Mouse (Mus musculus) kidney, embryonic 14.5 days (tissue): ENCODE results near the gene Tnfsf13. TPM values are rescaled to one million over a fixed set of nuclear protein-coding genes. Genes with fewer than 3 reads are reported as not detected.

Experiments
- ATAC-seq: fragments of 200-750 bp; cut with Nextera tagmentation; 2 replicates; pipeline ENCODE4 v1.8.0; 2017; ENCODE audit warnings: moderate number of reproducible peaks, mild to moderate bottlenecking, moderate TSS enrichment, moderate library complexity; ENCODE audit not compliant: low FRiP score, low TSS enrichment
- H3K27ac ChIP-seq: fragments of 300-500 bp; sonication (generic); 2 replicates; pipeline ENCODE4 v1.5.1; 2014; ENCODE audit warnings: low read depth, mild to moderate bottlenecking, low read length, moderate library complexity, mixed read lengths
- H3K27me3 ChIP-seq: fragments of 300-500 bp; sonication (generic); 2 replicates; pipeline ENCODE4 v1.6.1; 2014; ENCODE audit warnings: mild to moderate bottlenecking, low read length; ENCODE audit not compliant: control insufficient read depth, insufficient read depth
- H3K36me3 ChIP-seq: fragments of 300-500 bp; sonication (generic); 2 replicates; pipeline ENCODE4 v1.6.1; 2014; ENCODE audit warnings: low read length, mixed read lengths; ENCODE audit not compliant: control insufficient read depth, insufficient read depth
- H3K4me1 ChIP-seq: fragments of 300-500 bp; sonication (generic); 2 replicates; pipeline ENCODE4 v1.6.1; 2014; ENCODE audit warnings: low read length, mixed read lengths; ENCODE audit not compliant: control insufficient read depth, insufficient read depth
- H3K4me2 ChIP-seq: fragments of 300-500 bp; sonication (generic); replicated peaks from 2 replicates; pipeline ENCODE4 v1.6.1; 2014; ENCODE audit warnings: low read depth, mild to moderate bottlenecking, low read length
- H3K4me3 ChIP-seq: fragments of 300-500 bp; sonication (generic); 2 replicates; pipeline ENCODE4 v1.5.1; 2014; ENCODE audit warnings: mild to moderate bottlenecking, low read length
- H3K9ac ChIP-seq: fragments of 300-500 bp; sonication (generic); 2 replicates; pipeline ENCODE4 v1.6.1; 2014; ENCODE audit warnings: low read depth, mild to moderate bottlenecking, low read length, moderate library complexity
- H3K9me3 ChIP-seq: fragments of 300-500 bp; sonication (generic); 2 replicates; pipeline ENCODE4 v1.6.1; 2016; ENCODE audit warnings: low read length; ENCODE audit not compliant: control insufficient read depth
- WGBS: fragments of 180-500 bp; shearing (Covaris S2); extraction: QIAGEN DNeasy Blood & Tissue Kit; methylation state at CpG from one replicate; pipeline ENCODE4 v1.1.7; 2014; 5-methylcytosine and 5-hydroxymethylcytosine counted together
- microRNA counts: library from miRNA; unstranded; fragments of <30 nt; microRNA quantifications from one replicate; lab custom pipeline; 2017
- microRNA-seq: library from miRNA; unstranded; fragments of <30 nt; microRNA quantifications from one replicate; pipeline ENCODE4, GENCODE M21; 2016
- polyA plus RNA-seq: library from polyadenylated mRNA; unstranded; fragments of >200 nt; fragmentation: Nextera tagmentation; extraction: Ambion mirVana; gene quantifications from 2 replicates; pipeline ENCODE4 v1.2.1, GENCODE M21; 2014

The Tnfsf13 gene
- polyA plus RNA-seq, 1 experiment from 2014 or later: 0.34 TPM

- 15% methylated on average over 34 of the region's 34 CpGs for WGBS
- H3K9ac ChIP-seq: no peak within 1 kb of the TSS
- no peaks in the 10 kb centered on the region for H3K9me3 ChIP-seq
- H3K4me3 ChIP-seq: no peak within 1 kb of the TSS
- no peaks in the 10 kb centered on the region for H3K27me3 ChIP-seq
- H3K36me3 ChIP-seq: peaks cover 69% of the 10 kb centered on the region
- H3K4me1 ChIP-seq: peaks cover 5% of the 10 kb centered on the region; the same call in 1 of the 2 replicates
- peak; percentile 85 for ATAC-seq
- H3K27ac ChIP-seq: peak within 1 kb of the TSS; percentile 6; the same call in 1 of the 2 replicates
- no peak within 1 kb of the TSS for H3K4me2 ChIP-seq
Measured at GRCm38 (mm10) chr11:69655264-69656064, 30.1 kb downstream of the Tnfsf13 start, which contains the start of gene Sox15. Gene Sox15 (plus strand): TSS chr11:69655314.

GRCm38 (mm10) chr11:69654760-69655159 is 30.8 kb downstream of the Tnfsf13 start:
- H3K27ac ChIP-seq: peak overlapping the region; percentile 6; the same call in 1 of the 2 replicates
- no peak for ATAC-seq
- H3K4me3 ChIP-seq: no peak overlapping the region
- peaks cover 76% of the 10 kb centered on the region for H3K36me3 ChIP-seq
- no peak overlapping the region for H3K4me2 ChIP-seq
- 35% methylated on average over 9 of the region's 9 CpGs for WGBS
- peaks cover 5% of the 10 kb centered on the region; the same call in 1 of the 2 replicates for H3K4me1 ChIP-seq
- H3K9me3 ChIP-seq: no peaks in the 10 kb centered on the region
- no peak overlapping the region for H3K9ac ChIP-seq
- no peaks in the 10 kb centered on the region for H3K27me3 ChIP-seq

GRCm38 (mm10) chr11:69653399-69653798 is 32.2 kb downstream of the Tnfsf13 start:
- Histone ChIP-seq H3K36me3 (peaks cover 80% of the 10 kb centered on the region), H3K27me3 (no peaks in the 10 kb centered on the region), H3K9me3 (no peaks in the 10 kb centered on the region), H3K4me3 (no peak overlapping the region), H3K4me2 (no peak overlapping the region), H3K4me1 (peaks cover 5% of the 10 kb centered on the region; the same call in 1 of the 2 replicates), H3K9ac (no peak overlapping the region), H3K27ac (peak overlapping the region; percentile 51)
- ATAC-seq: no peak
- 71% methylated on average over 5 of the region's 5 CpGs for WGBS

GRCm38 (mm10) chr11:69645860-69646259 is 39.7 kb downstream of the Tnfsf13 start:
- Histone ChIP-seq H3K9me3 (no peaks in the 10 kb centered on the region), H3K4me2 (no peak overlapping the region), H3K4me3 (no peak overlapping the region), H3K27me3 (no peaks in the 10 kb centered on the region), H3K36me3 (peaks cover 90% of the 10 kb centered on the region), H3K27ac (no peak overlapping the region), H3K4me1 (no peaks in the 10 kb centered on the region), H3K9ac (no peak overlapping the region)
- ATAC-seq: no peak
- WGBS: 92% methylated on average over 5 of the region's 5 CpGs

GRCm38 (mm10) chr11:69635471-69635870 is 50.1 kb downstream of the Tnfsf13 start:
- Histone ChIP-seq H3K27ac (no peak overlapping the region), H3K36me3 (peaks cover 33% of the 10 kb centered on the region), H3K4me2 (peak overlapping the region; percentile 4; the same call in 1 of the 2 replicates), H3K9me3 (no peaks in the 10 kb centered on the region), H3K27me3 (no peaks in the 10 kb centered on the region), H3K4me1 (peaks cover 21% of the 10 kb centered on the region), H3K9ac (0 out of 2 replicates have a peak overlapping the region, but pooled peaks have one; percentile 42), H3K4me3 (no peak overlapping the region)
- 78% methylated on average over 3 of the region's 3 CpGs for WGBS
- no peak for ATAC-seq

- under 1% methylated on average over 35 of the region's 50 CpGs for WGBS
- ATAC-seq: peak; percentile 68
- Histone ChIP-seq H3K27me3 (no peaks in the 10 kb centered on the region), H3K4me2 (peak overlapping the region; percentile 64), H3K9me3 (no peaks in the 10 kb centered on the region), H3K4me3 (peak overlapping the region; percentile 96), H3K27ac (peak overlapping the region; percentile 97), H3K36me3 (peaks cover 16% of the 10 kb centered on the region; the same call in 1 of the 2 replicates), H3K9ac (peak overlapping the region; percentile 97), H3K4me1 (peaks cover 21% of the 10 kb centered on the region)
Measured at GRCm38 (mm10) chr11:69633128-69633866, 52.3 kb downstream of the Tnfsf13 start.

MicroRNAs encoded within 50 kb of the gene (microRNA counts, 519-probe panel; counts per million panel counts)
- microRNA mmu-miR-1934 (lab: Ali Mortazavi, UCI): not detected
- 3,578 counts per million, percentile 16 among the panel's probes with 10 or more counts for microRNA mmu-miR-467f (lab: Ali Mortazavi, UCI)

Small RNA genes lying within 50 kb of the gene (microRNA-seq; reads per million reads assigned to microRNA genes)
- gene Mir1934 (5.5 reads per million, percentile 20 among the genes with 10 or more reads in this experiment), gene Mir467f (not detected)

Other genes starting within 250 kb of the Tnfsf13 start
- gene Dnah2, start 136.7 kb downstream of the Tnfsf13 start, polyA plus RNA-seq: 0.87 and 1.5 TPM in 2 replicates
- gene Efnb3, start 125.6 kb downstream of the Tnfsf13 start, polyA plus RNA-seq: 3.9 and 9.0 TPM in 2 replicates
- 26.9 and 31.9 TPM in 2 replicates for gene Wrap53, start 105.5 kb downstream of the Tnfsf13 start, polyA plus RNA-seq
- 214 and 219 TPM in 2 replicates for gene Trp53, start 105.4 kb downstream of the Tnfsf13 start, polyA plus RNA-seq
- 7.6 and 11.4 TPM in 2 replicates for gene Atp1b2, start 79.8 kb downstream of the Tnfsf13 start, polyA plus RNA-seq
- not detected in 2 replicates for gene Shbg, start 67.9 kb downstream of the Tnfsf13 start, polyA plus RNA-seq
- 16.9 and 22.6 TPM in 2 replicates for gene Sat2, start 63.8 kb downstream of the Tnfsf13 start, polyA plus RNA-seq
- 30.7 and 33.3 TPM in 2 replicates for gene Fxr2, start 52.8 kb downstream of the Tnfsf13 start, polyA plus RNA-seq
- gene Sox15, start 30.5 kb downstream of the Tnfsf13 start, polyA plus RNA-seq: 0.51 TPM in 1 of 2 replicates, not detected in the other
- gene Mpdu1, start 23.1 kb downstream of the Tnfsf13 start, polyA plus RNA-seq: 42.3 and 71.8 TPM in 2 replicates
- gene Cd68, start 19.6 kb downstream of the Tnfsf13 start, polyA plus RNA-seq: 8.5 and 10.5 TPM in 2 replicates
- gene Eif4a1, start 13.4 kb downstream of the Tnfsf13 start, polyA plus RNA-seq: 729 and 1,177 TPM in 2 replicates
- 95.2 and 102 TPM in 2 replicates for gene Senp3, start 3.7 kb downstream of the Tnfsf13 start, polyA plus RNA-seq
- 6.9 and 8.6 TPM in 2 replicates for gene Tnfsf12, start 10.1 kb upstream of the Tnfsf13 start, polyA plus RNA-seq
- gene Tnfsfm13, start 10.3 kb upstream of the Tnfsf13 start, polyA plus RNA-seq: 4.6 and 4.9 TPM in 2 replicates
- 30.2 and 58.4 TPM in 2 replicates for gene Polr2a, start 72.9 kb upstream of the Tnfsf13 start, polyA plus RNA-seq
- gene Slc35g3, start 76.2 kb upstream of the Tnfsf13 start, polyA plus RNA-seq: 0.23 and 0.36 TPM in 2 replicates
- gene Zbtb4, start 80.1 kb upstream of the Tnfsf13 start, polyA plus RNA-seq: 2.0 and 2.2 TPM in 2 replicates
- gene Chrnb1, start 110.2 kb upstream of the Tnfsf13 start, polyA plus RNA-seq: 4.6 and 6.5 TPM in 2 replicates
- gene Fgf11, start 116.1 kb upstream of the Tnfsf13 start, polyA plus RNA-seq: 1.7 and 1.9 TPM in 2 replicates
- gene Tmem102, start 119.8 kb upstream of the Tnfsf13 start, polyA plus RNA-seq: 6.4 and 7.7 TPM in 2 replicates
- gene Gm39566, start 129.5 kb upstream of the Tnfsf13 start, polyA plus RNA-seq: not detected in 2 replicates
- gene Spem2, start 132.7 kb upstream of the Tnfsf13 start, polyA plus RNA-seq: not detected in 2 replicates
- 0.27 TPM in 1 of 2 replicates, not detected in the other for gene Spem1, start 136.4 kb upstream of the Tnfsf13 start, polyA plus RNA-seq
- 7.8 and 8.5 TPM in 2 replicates for gene Nlgn2, start 152.0 kb upstream of the Tnfsf13 start, polyA plus RNA-seq
- gene Tmem256, start 152.7 kb upstream of the Tnfsf13 start, polyA plus RNA-seq: 354 and 512 TPM in 2 replicates
- 84.3 and 105 TPM in 2 replicates for gene Plscr3, start 160.6 kb upstream of the Tnfsf13 start, polyA plus RNA-seq
- gene Tnk1, start 172.9 kb upstream of the Tnfsf13 start, polyA plus RNA-seq: 2.3 and 4.9 TPM in 2 replicates
- not detected in 2 replicates for gene Tmem95, start 192.2 kb upstream of the Tnfsf13 start, polyA plus RNA-seq
- gene Kctd11, start 195.6 kb upstream of the Tnfsf13 start, polyA plus RNA-seq: 3.8 and 6.4 TPM in 2 replicates
- gene Acap1, start 209.8 kb upstream of the Tnfsf13 start, polyA plus RNA-seq: 0.20 and 0.28 TPM in 2 replicates
- gene 2810408A11Rik, start 215.2 kb upstream of the Tnfsf13 start, polyA plus RNA-seq: 12.4 and 15.1 TPM in 2 replicates
- gene Neurl4, start 215.3 kb upstream of the Tnfsf13 start, polyA plus RNA-seq: 13.0 and 16.3 TPM in 2 replicates
- gene Gps2, start 228.1 kb upstream of the Tnfsf13 start, polyA plus RNA-seq: 73.4 and 82.0 TPM in 2 replicates
- gene Eif5a, start 236.2 kb upstream of the Tnfsf13 start, polyA plus RNA-seq: 2,108 and 2,169 TPM in 2 replicates